Mouse (Mus musculus) brown adipose tissue, adult 24 weeks (tissue): ENCODE results near the gene Agbl4. TPM values are rescaled to one million over a fixed set of nuclear protein-coding genes. Genes with fewer than 3 reads are reported as not detected.

ENCODE experiments used
- H3K27ac ChIP-seq: fragments of 200-500 bp; replicated peaks from 2 replicates; pipeline ENCODE4 v1.5.1; 2012; ENCODE audit warnings: low read depth, mild to moderate bottlenecking, low read length
- H3K4me1 ChIP-seq: fragments of 200-500 bp; 2 replicates; pipeline ENCODE4 v1.6.1; 2012; ENCODE audit warnings: low read length, mixed read lengths; ENCODE audit not compliant: control insufficient read depth, insufficient read depth, insufficient read length
- H3K4me3 ChIP-seq: fragments of 200-500 bp; 2 replicates; pipeline ENCODE4 v1.5.1; 2012; ENCODE audit warnings: low read depth, mild to moderate bottlenecking, low read length, moderate library complexity; ENCODE audit not compliant: insufficient read depth
- polyA plus RNA-seq: library from polyadenylated mRNA; stranded (reverse); fragments of >200 nt; gene quantifications from 2 replicates; pipeline ENCODE4 v1.2.4, GENCODE M21; 2012; ENCODE audit not compliant: missing spikeins, insufficient read depth, insufficient read length

Gene Agbl4
- not detected in 2 replicates for polyA plus RNA-seq

DNA sequence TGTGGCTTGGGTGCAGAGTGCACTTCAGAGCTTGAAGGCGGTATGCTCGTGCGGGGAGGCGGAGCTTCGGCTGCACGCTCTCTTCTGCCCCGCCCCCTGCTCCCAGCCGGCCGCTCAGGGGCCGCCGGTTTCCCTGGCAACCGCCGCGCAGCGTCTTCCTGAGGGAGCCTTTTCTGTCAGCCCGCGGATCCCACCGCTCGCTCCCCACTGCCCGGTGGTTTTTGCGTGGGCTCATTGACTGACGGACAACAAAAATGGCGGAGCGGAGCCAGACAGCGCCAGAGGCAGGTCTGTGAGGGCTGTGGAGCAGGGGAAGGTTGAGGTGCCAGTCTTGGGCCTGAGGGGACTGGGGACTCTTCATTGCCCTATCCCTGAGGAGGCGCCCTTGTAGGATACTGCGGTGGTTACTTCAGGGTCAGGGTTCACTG, at the start of gene Agbl4:
Gene Agbl4 (plus strand): TSS at position 44 of the 428 bp plus-strand sequence.
- Histone ChIP-seq H3K27ac (no peak within 1 kb of the TSS), H3K4me1 (no peaks in the 10 kb centered on the region), H3K4me3 (peak within 1 kb of the TSS; percentile 34; the same call in 1 of the 2 replicates)

DNA sequence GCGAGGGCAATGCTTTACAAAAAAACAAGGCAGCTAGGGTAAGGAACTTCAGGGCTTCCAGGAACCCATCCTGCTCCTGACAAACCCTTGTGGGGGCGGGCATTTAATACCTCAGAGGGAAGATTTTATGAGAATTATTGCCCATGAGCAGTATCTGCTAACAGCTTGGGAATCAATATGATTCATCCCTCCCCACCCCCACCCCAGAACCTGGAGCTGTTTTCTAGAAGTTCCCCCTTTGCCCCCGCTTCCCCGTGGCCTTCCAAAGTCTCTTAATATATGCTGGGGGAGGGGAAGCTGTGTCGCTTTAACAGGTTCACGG, 46.6 kb upstream of the Agbl4 start:
- no peaks in the 10 kb centered on the region for H3K4me1 ChIP-seq
- H3K4me3 ChIP-seq = peak overlapping the region; percentile 50; the same call in 1 of the 2 replicates
- no peak overlapping the region for H3K27ac ChIP-seq

DNA sequence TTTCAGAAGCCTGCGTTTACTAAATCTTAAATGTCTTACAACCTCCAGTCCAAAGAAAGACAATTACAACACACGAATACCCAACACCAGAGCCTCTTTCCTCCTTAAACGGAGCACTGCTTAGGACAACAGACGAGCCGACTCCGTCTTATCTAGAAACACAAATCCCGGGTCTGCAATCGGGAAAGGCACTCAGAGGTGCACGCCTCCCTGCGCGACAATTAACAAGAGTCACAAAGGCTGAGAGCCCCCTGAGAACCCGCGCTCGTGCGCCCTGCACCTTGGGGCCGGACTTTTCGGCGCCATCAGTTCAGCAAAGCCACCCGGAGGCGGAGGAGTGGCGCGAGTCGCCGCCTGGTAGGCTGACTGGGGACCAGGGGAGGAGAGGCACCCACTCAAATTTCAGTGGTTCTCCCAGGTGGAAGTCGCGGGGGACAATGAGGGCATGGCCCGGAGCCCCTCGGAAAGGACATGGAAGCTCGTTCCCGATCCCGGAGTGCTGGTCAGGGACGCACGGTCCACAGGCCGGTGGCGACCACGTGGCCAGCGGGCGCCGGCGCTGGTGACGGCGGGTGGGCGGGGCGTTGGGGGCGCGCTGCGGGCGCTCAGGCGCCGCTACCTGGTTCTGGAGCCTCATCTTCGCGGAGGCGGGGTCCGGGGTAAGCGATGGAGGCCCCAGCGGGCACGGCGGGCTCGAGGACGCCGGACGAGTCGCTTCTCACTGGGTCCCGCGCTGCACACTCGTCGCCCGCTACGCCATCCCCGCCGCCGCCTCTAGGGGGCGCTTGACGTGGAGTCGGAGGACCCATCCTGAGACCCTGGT, 46.1 kb upstream of the Agbl4 start, which contains the start of gene Elavl4:
Gene Elavl4 (minus strand): TSS at position 732 of the 823 bp plus-strand sequence.
- H3K4me1 ChIP-seq = no peaks in the 10 kb centered on the region
- H3K4me3 ChIP-seq = peak within 1 kb of the TSS; percentile 50
- no peak within 1 kb of the TSS for H3K27ac ChIP-seq

DNA sequence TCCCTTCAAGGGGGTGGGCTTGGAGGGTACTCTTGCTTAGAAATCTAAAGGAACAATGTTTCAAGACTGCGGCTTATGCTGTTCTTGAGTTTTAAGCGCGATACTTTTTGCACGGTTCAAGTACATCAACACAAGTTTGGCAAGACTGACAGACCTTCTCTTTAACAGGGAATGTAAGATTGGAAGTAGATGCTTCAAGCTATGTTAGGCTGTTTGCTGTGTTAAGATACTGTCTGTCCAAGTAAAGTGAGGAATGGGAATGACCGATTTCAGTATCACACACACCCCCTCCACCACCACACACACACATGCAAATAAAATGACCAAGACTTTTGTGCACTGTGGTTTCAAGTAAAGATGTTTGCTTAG, 45.5 kb upstream of the Agbl4 start:
- Histone ChIP-seq H3K27ac (no peak overlapping the region), H3K4me1 (no peaks in the 10 kb centered on the region), H3K4me3 (peak overlapping the region; percentile 50; the same call in 1 of the 2 replicates)

DNA sequence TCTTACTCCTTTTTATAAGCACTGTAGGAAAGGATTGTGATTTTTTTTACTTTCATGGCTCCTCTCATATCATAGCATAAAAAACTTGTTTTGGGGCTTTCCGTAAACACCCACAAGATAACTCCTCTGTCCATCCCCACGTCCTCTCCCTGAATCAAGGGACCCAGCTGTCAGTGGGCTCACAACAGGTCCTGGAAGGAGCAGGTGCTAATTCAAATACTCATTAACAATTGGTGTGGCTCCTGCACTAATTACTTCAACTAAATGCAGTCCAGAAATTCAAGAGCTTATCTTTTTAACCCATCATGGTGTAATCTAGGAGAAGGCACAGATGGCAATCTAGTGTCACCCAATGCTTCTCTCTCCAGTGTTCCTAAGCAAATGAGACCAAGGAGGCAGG, 36.9 kb upstream of the Agbl4 start:
- no peaks in the 10 kb centered on the region for H3K4me1 ChIP-seq
- H3K27ac ChIP-seq = no peak overlapping the region
- H3K4me3 ChIP-seq = no peak overlapping the region

DNA sequence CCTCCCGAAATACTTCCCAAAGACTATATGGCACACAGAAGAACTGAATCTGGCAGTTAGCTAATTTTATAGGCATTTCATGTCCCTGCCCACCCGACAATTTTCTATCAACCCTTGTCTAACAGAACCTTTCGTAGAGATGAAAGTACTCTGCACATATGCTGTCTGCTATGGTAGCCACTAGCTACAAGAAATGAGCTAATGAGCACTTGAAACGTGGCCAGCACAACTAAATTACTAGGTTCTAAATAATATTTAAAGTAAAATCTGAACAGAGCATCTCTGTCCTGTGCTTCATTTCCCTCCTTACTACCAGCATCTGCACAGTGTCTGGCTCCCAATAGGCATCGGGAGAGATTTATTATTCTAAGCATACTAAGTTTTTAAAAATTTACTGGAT, 1.2 kb upstream of the Agbl4 start:
- no peak overlapping the region for H3K27ac ChIP-seq
- no peaks in the 10 kb centered on the region for H3K4me1 ChIP-seq
- no peak overlapping the region for H3K4me3 ChIP-seq

DNA sequence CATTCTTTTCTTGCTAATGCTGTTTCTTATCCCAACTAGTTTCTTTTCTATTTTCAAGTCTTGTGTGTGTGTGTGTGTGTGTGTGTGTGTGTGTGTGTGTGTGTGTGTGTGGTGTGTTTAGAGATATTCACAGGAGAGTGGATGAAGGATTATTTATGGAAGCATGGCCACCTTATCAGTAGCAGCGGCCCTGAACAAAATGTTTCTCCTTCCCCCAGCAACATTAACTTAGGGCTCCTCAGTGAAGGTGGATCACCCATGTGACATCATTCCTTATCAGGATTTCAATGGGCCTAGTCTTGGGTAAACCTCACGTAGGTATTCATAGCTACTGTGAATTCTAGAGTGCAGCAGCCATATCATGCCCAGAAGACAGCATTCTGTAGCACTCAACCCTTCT, 22.8 kb downstream of the Agbl4 start:
- Histone ChIP-seq H3K27ac (no peak overlapping the region), H3K4me3 (no peak overlapping the region), H3K4me1 (no peaks in the 10 kb centered on the region)

DNA sequence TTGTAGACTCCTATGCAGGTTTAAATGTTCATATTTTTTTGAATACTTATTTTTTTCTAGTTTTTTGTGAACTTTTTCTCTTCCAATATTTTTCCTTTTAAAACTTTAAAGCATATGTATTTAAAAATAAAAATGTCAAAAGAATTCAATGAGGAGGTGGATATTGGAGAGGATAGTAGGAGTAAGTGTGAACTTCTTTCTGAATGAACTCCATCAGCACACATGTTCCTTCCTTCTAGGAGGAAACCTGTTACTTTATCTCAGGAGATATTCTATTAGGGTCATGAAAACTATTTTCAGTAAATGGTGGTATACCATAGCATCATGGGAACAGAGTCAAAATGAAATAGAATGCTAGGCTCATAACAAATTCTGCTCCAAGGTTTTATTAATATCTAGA, 30.2 kb downstream of the Agbl4 start:
- Histone ChIP-seq H3K27ac (no peak overlapping the region), H3K4me3 (no peak overlapping the region), H3K4me1 (no peaks in the 10 kb centered on the region)

DNA sequence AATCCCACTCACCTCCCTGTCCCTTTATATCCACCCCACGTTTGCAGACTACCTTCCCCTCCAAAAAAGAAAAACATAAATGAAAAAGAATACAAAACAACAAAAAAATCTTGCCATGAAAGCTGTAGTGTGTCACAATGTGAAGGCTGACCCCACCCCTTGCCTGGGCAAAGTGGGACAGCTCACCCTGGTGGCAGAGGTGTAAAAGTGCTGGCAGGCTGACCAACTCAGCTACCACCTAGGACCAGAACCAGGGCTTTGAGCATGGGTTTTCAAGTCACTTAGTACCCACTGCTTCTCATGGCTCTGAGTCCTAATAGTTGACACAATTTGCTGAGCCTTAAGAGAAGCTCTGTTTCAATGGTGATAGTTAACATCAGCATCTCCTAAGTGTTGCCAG, 96.9 kb downstream of the Agbl4 start:
- no peaks in the 10 kb centered on the region for H3K4me1 ChIP-seq
- H3K27ac ChIP-seq = no peak overlapping the region
- H3K4me3 ChIP-seq = no peak overlapping the region

DNA sequence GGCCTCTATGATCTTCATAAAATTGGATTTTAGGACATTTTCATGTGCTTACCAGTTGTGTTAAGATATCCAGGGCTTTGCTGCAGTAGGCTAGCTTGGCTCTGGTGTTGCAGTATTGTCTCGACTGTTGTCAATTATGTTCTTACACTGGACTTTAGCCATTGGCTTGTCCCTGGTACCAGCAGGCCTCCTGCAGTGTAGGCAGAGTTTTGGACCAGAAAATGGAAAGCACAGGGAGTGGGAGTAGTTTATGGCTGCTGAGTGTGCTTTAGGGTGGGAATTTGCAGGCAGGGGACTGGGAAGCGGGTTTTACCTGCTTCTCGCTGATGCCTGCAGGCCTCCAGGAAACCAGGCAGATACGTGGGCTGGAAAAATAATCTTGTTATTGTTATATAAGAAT, 132.3 kb downstream of the Agbl4 start:
- H3K4me1 ChIP-seq = no peaks in the 10 kb centered on the region
- H3K4me3 ChIP-seq = no peak overlapping the region
- no peak overlapping the region for H3K27ac ChIP-seq

DNA sequence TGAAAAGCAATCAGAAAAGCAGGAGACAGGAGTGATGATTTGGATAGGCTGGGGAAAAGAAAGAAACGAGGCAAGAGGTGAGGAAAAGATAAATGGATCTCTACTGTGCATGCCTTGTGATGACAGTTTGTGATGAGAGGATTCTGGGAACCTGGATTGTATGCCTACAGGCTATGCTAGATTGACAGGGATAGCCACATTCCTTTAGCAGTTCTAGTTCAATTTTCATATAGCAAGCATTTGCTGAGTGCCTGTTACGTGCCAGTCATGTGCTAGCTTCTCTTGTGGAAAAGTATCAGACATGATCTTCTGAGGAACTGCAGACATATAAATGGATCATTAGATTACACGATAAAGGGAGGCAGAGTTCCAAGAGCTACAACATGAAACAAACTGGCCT, 151.8 kb downstream of the Agbl4 start:
- Histone ChIP-seq H3K27ac (no peak overlapping the region), H3K4me1 (no peaks in the 10 kb centered on the region), H3K4me3 (no peak overlapping the region)

DNA sequence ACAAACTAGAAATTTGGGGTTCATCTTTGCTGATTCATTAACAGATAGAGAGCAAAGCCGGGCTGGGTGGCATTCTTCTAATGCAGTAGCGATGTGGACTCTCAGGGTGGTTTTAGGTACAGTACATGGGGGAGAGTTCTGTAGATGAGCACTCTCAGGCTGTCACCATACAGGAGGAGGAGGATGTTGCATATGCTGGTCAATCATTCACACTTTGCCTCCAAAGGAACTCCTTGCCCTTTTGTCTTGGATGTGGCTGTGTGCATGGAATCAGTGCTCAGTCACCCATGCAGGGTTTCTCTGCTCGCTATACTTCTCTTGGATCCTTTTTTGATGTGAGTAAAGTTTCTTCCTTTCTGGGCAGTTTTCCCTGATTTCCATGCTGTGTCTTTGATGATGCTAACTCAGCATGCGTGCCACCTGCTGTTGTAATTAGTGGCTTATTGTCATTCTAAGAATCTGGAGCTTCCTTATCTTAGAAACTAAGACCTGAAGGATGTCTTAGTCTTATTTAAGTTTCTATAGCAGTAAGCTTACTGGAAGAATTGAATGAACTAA, 200.3 kb downstream of the Agbl4 start:
- H3K4me1 ChIP-seq = no peaks in the 10 kb centered on the region
- no peak overlapping the region for H3K27ac ChIP-seq
- H3K4me3 ChIP-seq = no peak overlapping the region

DNA sequence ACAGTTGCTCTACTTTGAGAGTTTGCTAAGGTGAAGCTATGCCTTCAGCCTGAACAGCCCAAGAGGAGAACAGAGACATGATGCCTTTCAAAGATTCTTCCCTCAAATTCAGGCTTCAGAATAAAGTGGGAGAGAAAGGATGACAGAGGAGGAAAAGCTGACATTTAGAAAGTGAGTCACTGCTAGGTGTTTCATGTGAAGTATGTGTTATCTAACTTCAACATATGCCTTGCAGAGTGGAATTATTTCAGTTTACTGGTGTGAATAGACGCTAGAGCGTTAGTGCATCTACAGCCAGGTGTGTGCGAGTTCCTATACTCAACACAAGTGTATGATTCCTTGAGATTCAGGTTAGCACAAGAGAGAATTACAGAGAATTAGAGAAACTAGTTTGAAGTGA, 244.0 kb downstream of the Agbl4 start:
- H3K4me3 ChIP-seq = no peak overlapping the region
- H3K4me1 ChIP-seq = no peaks in the 10 kb centered on the region
- H3K27ac ChIP-seq = no peak overlapping the region

DNA sequence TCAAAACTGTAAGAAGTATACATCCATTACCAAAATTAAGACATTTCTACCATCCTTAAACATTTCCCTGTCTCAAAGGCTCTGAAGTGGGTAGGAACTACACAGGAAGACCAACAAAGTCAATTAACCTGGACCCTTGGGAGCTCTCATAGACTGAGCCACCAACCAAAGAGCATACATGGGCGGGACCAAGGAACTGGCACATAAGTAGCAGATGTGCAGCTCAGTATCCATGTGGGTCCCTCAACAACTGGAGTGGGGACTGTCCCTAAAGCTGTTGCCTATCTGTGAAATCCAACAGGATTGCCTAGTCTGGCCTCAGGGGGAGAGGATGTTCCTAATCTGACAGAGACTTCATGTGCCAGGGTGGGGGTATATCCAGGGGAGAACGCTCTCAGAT, 265.5 kb downstream of the Agbl4 start:
- no peak overlapping the region for H3K4me3 ChIP-seq
- no peak overlapping the region for H3K27ac ChIP-seq
- H3K4me1 ChIP-seq = no peaks in the 10 kb centered on the region

DNA sequence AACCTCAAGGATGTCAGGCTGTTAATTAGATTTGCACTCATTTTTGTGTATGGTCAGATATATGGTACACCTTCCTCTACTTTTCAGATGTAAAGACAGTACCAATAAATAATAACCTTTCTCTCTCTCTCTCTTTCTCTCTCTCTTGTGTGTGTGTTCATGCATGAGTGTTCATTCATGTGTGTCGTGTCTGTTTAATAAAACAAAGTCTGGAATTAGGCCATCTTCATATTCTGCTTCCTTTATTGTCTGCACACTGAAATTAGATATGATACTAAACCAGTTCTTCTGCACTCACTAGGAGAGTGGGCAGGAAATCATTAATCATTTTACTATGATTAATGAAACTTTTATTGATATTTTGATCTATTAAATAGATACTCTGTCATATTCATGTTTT, 276.7 kb downstream of the Agbl4 start:
- Histone ChIP-seq H3K4me1 (no peaks in the 10 kb centered on the region), H3K4me3 (no peak overlapping the region), H3K27ac (no peak overlapping the region)

DNA sequence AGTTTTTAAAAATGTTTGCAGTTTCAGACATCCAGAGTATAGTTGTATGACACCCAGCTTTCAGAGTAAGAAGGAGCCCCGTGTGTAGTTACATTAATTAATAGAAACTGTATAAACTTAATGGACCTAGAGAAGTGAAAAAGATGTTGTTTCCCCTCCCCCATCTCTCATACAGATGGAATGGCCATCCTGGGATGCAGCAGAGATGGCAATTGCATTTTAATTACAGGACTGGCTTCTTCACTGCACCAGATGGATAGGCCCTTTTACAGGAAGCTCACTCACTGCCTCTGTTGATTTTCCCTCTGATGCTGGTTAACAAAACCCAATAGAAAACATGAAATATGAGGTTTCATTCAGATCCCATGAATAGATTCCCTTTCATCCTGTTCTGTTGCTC, 337.7 kb downstream of the Agbl4 start:
- H3K27ac ChIP-seq = no peak overlapping the region
- H3K4me1 ChIP-seq = no peaks in the 10 kb centered on the region
- H3K4me3 ChIP-seq = no peak overlapping the region
